Mouse (Mus musculus) liver, embryonic 11.5 days (tissue): ENCODE measurements around the gene Grin2c. TPM values are rescaled to one million over a fixed set of nuclear protein-coding genes. Genes with fewer than 3 reads are reported as not detected.

Experiments
- ATAC-seq: fragments of 200-750 bp; cut with Nextera tagmentation; replicated peaks from 2 replicates; pipeline ENCODE4 v1.8.0; 2017; ENCODE audit warnings: moderate number of reproducible peaks, mild to moderate bottlenecking, moderate TSS enrichment, moderate library complexity; ENCODE audit not compliant: low FRiP score
- DNase-seq: peaks from one replicate; pipeline ENCODE4 v3.0.0-alpha.2; 2017; ENCODE audit warnings: low spot score
- H3K27ac ChIP-seq: fragments of 300-500 bp; sonication (generic); 2 replicates; pipeline ENCODE4 v1.5.1; 2014; ENCODE audit warnings: mild to moderate bottlenecking, low read depth, low read length, control low read depth
- H3K27me3 ChIP-seq: fragments of 300-500 bp; sonication (generic); replicated peaks from 2 replicates; pipeline ENCODE4 v1.6.1; 2014; ENCODE audit warnings: low read length, mixed read lengths; ENCODE audit not compliant: control insufficient read depth, insufficient read depth
- H3K36me3 ChIP-seq: fragments of 300-500 bp; sonication (generic); 2 replicates; pipeline ENCODE4 v1.6.1; 2014; ENCODE audit warnings: mild to moderate bottlenecking, low read length, moderate library complexity, mixed read lengths; ENCODE audit not compliant: control insufficient read depth, insufficient read depth
- H3K4me1 ChIP-seq: fragments of 300-500 bp; sonication (generic); replicated peaks from 2 replicates; pipeline ENCODE4 v1.6.1; 2014; ENCODE audit warnings: low read length, mixed read lengths; ENCODE audit not compliant: control insufficient read depth, insufficient read depth
- H3K4me2 ChIP-seq: fragments of 300-500 bp; sonication (generic); 2 replicates; pipeline ENCODE4 v1.6.1; 2014; ENCODE audit warnings: mild to moderate bottlenecking, control low read depth, moderate library complexity
- H3K4me3 ChIP-seq: fragments of 300-500 bp; sonication (generic); 2 replicates; pipeline ENCODE4 v1.5.1; 2014; ENCODE audit warnings: low read depth, low read length, control low read depth
- H3K9ac ChIP-seq: fragments of 300-500 bp; sonication (generic); 2 replicates; pipeline ENCODE4 v1.6.1; 2014; ENCODE audit warnings: low read depth, low read length, control low read depth
- H3K9me3 ChIP-seq: fragments of 300-500 bp; sonication (generic); 2 replicates; pipeline ENCODE4 v1.6.1; 2016; ENCODE audit warnings: low read length, inconsistent platforms, mixed read lengths; ENCODE audit not compliant: control insufficient read depth
- WGBS: fragments of 180-500 bp; shearing (Covaris S2); extraction: QIAGEN DNeasy Blood & Tissue Kit; methylation state at CpG from one replicate; pipeline ENCODE4 v1.1.7; 2014; 5-methylcytosine and 5-hydroxymethylcytosine counted together
- polyA plus RNA-seq: library from polyadenylated mRNA; unstranded; fragments of >200 nt; fragmentation: Nextera tagmentation; extraction: Ambion mirVana; gene quantifications from 2 replicates; pipeline ENCODE4 v1.2.1, GENCODE M21; 2014

Grin2c gene
- polyA plus RNA-seq, 1 experiment from 2014 or later, result 0.89 TPM

DNA sequence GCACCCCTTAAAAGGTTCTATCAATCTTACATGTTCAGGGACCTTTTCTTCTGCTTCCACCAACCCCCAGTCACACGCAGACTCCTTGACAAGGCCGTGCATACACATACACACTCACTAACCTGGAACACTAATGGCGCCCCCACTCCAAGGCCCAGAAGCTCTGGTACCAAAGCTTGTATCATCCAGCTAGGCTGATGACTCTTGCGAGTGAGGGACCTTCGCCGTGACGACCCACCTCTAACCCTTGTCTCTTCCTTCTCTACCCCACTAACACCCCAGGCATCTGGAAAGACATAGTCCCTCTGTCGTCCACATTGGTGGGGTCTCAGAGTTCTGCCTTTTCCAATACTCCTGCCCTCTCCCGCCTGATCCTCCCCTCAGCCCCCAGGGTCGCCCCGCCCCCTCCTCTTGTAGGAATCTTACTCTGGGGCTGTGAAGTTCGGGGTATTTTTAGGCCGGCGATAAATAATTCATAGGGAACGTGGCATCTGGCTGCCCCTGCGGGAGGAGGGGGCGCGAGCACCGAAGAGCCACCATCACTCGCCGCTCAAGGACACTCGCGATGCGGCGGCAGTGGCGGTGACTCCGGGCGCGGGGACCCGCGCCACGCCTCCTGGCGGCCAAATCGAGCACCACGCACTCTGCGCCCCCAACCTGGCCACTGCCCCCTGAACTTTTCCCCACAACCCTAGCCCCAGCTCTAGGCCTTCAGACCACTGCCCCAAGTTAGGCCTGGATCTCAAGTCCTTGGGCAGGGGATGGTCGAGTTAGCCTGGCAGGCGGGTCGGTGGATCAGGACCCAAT lies 2.0 kb downstream of the Grin2c start:
- Histone ChIP-seq H3K4me1 (peaks cover 4% of the 10 kb centered on the region; the same call in 1 of the 2 replicates), H3K27ac (no peak overlapping the region), H3K4me3 (peak overlapping the region; percentile 2; the same call in 1 of the 2 replicates), H3K9me3 (no peaks in the 10 kb centered on the region), H3K36me3 (no peaks in the 10 kb centered on the region; the same call in 1 of the 2 replicates), H3K27me3 (peaks cover 81% of the 10 kb centered on the region), H3K4me2 (peak overlapping the region; percentile 46), H3K9ac (no peak overlapping the region)
- DNase-seq, result no peak
- ATAC-seq, result no peak
- 8% methylated on average over 39 of the region's 39 CpGs for WGBS

DNA sequence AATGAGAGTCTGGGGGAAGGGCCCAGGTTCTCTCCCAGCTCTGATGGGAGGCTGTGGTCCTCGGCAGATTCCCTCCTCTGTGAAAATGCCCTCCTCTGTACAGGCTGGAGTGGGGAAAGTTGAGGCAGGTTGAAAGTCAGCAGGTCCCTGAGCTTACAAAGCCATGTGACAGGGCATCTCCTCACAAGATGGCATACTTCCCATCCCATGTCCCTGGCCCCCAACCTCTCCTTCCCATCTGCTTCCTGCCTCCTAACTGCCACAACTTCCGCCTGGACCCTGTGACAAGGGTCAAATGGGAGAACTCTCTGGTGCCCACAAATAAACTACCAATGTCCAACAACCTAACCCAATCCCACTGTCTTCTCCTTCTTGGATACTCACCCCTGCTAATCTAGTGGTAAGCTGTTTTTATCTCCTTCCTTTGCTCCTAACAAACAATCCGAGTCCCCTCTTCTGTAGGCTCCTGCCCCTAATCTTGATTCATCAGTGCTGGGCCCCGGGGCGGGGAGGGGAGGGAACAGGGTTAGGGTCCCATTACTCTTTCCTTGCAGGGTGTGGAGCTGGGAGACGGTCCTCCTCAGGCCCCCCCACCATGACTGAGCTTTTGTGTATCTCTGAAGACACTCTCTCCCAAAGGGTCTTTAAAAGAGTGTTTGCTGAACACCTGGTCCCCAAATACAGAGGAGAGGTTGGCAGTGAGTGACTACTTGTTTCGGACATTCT lies 2.7 kb downstream of the Grin2c start:
- H3K27ac ChIP-seq, result no peak overlapping the region
- no peak overlapping the region for H3K4me3 ChIP-seq
- ATAC-seq (no peak), DNase-seq (no peak)
- H3K9ac ChIP-seq, result no peak overlapping the region
- no peaks in the 10 kb centered on the region for H3K9me3 ChIP-seq
- H3K36me3 ChIP-seq, result no peaks in the 10 kb centered on the region; the same call in 1 of the 2 replicates
- H3K4me1 ChIP-seq, result peaks cover 4% of the 10 kb centered on the region; the same call in 1 of the 2 replicates
- no peak overlapping the region for H3K4me2 ChIP-seq
- peaks cover 89% of the 10 kb centered on the region for H3K27me3 ChIP-seq
- whole genome bisulfite sequencing, result 47% methylated on average over 7 of the region's 7 CpGs

DNA sequence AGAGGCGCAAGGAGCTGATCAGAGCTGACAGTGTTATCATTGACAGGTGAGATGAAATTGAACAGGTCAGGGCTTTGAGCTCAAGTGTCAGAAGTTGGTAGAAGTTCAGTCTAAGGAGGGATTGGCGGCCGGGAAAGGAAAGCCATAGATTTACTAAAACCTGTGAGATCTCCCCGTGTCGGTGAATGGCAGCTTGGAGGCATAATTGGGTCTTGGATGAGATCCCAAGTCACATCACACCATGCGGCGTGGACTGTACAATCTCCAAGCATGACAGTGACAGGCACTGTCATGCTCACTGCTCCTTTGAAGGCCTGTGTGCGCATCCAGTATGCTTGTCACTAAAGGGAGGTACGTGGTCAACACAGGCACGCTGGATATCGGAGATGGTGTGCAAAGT lies 4.1 kb downstream of the Grin2c start:
- Histone ChIP-seq H3K9ac (no peak overlapping the region), H3K4me1 (peaks cover 6% of the 10 kb centered on the region), H3K27ac (no peak overlapping the region), H3K4me2 (no peak overlapping the region), H3K36me3 (no peaks in the 10 kb centered on the region), H3K9me3 (no peaks in the 10 kb centered on the region), H3K27me3 (peaks cover 96% of the 10 kb centered on the region), H3K4me3 (no peak overlapping the region)
- DNase-seq (no peak), ATAC-seq (no peak)
- WGBS, result 74% methylated on average over 11 of the region's 11 CpGs

- Histone ChIP-seq H3K4me3 (no peak overlapping the region), H3K27me3 (peaks cover 91% of the 10 kb centered on the region), H3K36me3 (no peaks in the 10 kb centered on the region), H3K9ac (no peak overlapping the region), H3K4me1 (peaks cover 7% of the 10 kb centered on the region), H3K9me3 (no peaks in the 10 kb centered on the region), H3K27ac (no peak overlapping the region), H3K4me2 (no peak overlapping the region)
- DNase-seq (no peak), ATAC-seq (no peak)
- WGBS, result 53% methylated on average over 4 of the region's 4 CpGs
These were observed 7.9 kb downstream of the Grin2c start for GRCm38 (mm10) chr11:115259134-115259533.

- H3K4me2 ChIP-seq, result peak overlapping the region; percentile 45; the same call in 1 of the 2 replicates
- peaks cover 94% of the 10 kb centered on the region for H3K27me3 ChIP-seq
- no peak overlapping the region; the same call in 1 of the 2 replicates for H3K4me3 ChIP-seq
These were observed 9.1 kb downstream of the Grin2c start for GRCm38 (mm10) chr11:115257775-115258510.

DNA sequence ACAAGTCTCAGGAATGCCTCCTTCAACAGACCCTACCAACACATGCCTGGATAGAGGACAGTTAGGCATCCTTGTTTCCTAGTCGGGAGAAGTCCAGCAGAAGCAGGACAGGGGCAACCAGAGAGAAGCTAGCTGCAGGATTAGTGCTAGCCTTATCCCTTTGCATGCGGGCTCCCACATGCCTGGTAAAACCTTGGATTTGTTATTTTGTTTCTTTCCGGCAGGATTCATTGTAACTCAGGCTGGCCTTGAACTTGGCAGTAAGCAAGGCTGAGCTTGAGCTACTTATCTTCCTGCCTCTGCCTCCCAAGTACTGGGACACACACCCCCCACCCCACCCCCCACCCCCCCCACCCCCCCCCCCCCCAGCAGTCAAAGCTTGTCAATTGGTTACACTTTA lies 15.8 kb downstream of the Grin2c start:
- peaks cover 12% of the 10 kb centered on the region for H3K4me1 ChIP-seq
- H3K36me3 ChIP-seq, result no peaks in the 10 kb centered on the region
- peaks cover 91% of the 10 kb centered on the region for H3K27me3 ChIP-seq
- WGBS, result 54% methylated on average over 3 of the region's 3 CpGs
- H3K4me2 ChIP-seq, result no peak overlapping the region
- DNase-seq (no peak), ATAC-seq (no peak)
- no peak overlapping the region for H3K27ac ChIP-seq
- no peak overlapping the region for H3K4me3 ChIP-seq
- no peaks in the 10 kb centered on the region for H3K9me3 ChIP-seq
- H3K9ac ChIP-seq, result no peak overlapping the region

More at GRCm38 (mm10) chr11:115257775-115258510, 9.1 kb downstream of the Grin2c start:
- no peak; the same call in 1 of the 2 replicates for ATAC-seq
- no peak for DNase-seq
- Histone ChIP-seq H3K27ac (no peak overlapping the region), H3K9me3 (no peaks in the 10 kb centered on the region), H3K36me3 (no peaks in the 10 kb centered on the region), H3K9ac (no peak overlapping the region), H3K4me1 (peaks cover 7% of the 10 kb centered on the region)
- WGBS, result 17% methylated on average over 59 of the region's 59 CpGs

DNA sequence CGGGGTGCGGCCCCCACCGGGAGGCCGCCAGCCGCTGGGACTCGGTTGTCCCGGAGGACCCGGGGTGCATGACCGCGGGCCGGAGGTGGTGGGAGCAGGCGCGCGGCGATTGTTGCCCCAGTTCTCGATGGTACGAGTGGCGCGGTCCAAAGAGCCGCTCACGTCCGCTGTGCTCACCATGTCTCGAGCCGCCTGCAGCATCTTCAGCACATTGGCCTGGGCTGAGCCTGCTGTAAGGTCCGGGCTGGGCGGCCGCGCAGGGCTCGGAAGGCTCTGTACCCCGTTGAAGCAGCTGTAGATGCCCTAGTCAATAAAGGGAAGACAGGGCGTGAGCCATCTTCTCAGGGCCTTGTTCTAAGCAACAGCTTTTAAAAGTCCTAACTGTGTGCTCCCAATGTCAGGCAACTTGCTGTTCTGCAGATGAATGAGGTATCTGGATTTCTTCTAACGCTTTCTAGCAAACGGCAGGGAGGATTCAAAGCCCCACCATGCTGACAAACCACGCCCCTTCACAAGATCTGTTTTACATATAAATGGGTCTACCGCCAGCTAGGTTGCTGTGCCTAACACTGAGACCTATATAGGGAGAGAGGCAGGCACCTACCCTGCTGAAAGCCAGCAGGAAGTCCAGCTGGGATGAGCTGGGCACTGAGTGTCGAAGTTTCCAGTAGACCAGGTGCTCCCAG lies 16.5 kb downstream of the Grin2c start:
- H3K27ac ChIP-seq, result no peak overlapping the region
- DNase-seq (no peak), ATAC-seq (no peak)
- peaks cover 12% of the 10 kb centered on the region for H3K4me1 ChIP-seq
- no peaks in the 10 kb centered on the region for H3K9me3 ChIP-seq
- H3K27me3 ChIP-seq, result peaks cover 88% of the 10 kb centered on the region
- no peaks in the 10 kb centered on the region for H3K36me3 ChIP-seq
- WGBS, result 4% methylated on average over 31 of the region's 36 CpGs
- H3K9ac ChIP-seq, result no peak overlapping the region
- H3K4me3 ChIP-seq, result peak overlapping the region; percentile 46
- H3K4me2 ChIP-seq, result peak overlapping the region; percentile 67
